Mouse (Mus musculus): ENCODE data around the gene Cerkl.
A peak's percentile ranks its signal among the peaks of the same experiment; 100 is the strongest.

The Cerkl gene

GRCm38 (mm10) chr2:79372486-79373200, 83.9 kb downstream of the Cerkl start:
- peak; percentile 27 for DNase-seq (ENCODE audit: low read depth)

- DNase-seq (ENCODE audit: low read depth), result no peak
Observed at GRCm38 (mm10) chr2:79372154-79372467, 84.5 kb downstream of the Cerkl start.

- peak; percentile 16 for DNase-seq (ENCODE audit: low read depth)
Observed at GRCm38 (mm10) chr2:79371326-79372153, 85.0 kb downstream of the Cerkl start.

- DNase-seq (ENCODE audit: low read depth), result peak; percentile 68
Observed at GRCm38 (mm10) chr2:79370711-79371312, 85.8 kb downstream of the Cerkl start.

- DNase-seq (ENCODE audit: low read depth), result no peak
Observed at GRCm38 (mm10) chr2:79369905-79370304, 86.7 kb downstream of the Cerkl start.

- no peak for DNase-seq (ENCODE audit: low read depth)
Observed at GRCm38 (mm10) chr2:79369061-79369524, 87.5 kb downstream of the Cerkl start.

GRCm38 (mm10) chr2:79368661-79369060, 87.9 kb downstream of the Cerkl start:
- no peak for DNase-seq (ENCODE audit: low read depth)

GRCm38 (mm10) chr2:79367451-79368450, 88.8 kb downstream of the Cerkl start:
- DNase-seq (ENCODE audit: low read depth), result peak; percentile 23

- no peak for DNase-seq (ENCODE audit: low read depth)
Observed at GRCm38 (mm10) chr2:79363920-79364319, 92.7 kb downstream of the Cerkl start.

GRCm38 (mm10) chr2:79362029-79362428, 94.6 kb downstream of the Cerkl start:
- DNase-seq (ENCODE audit: low read depth), result no peak

GRCm38 (mm10) chr2:79357835-79358234, 98.8 kb downstream of the Cerkl start:
- DNase-seq (ENCODE audit: low read depth), result no peak

- DNase-seq (ENCODE audit: low read depth), result no peak
Observed at GRCm38 (mm10) chr2:79354773-79355172, 101.8 kb downstream of the Cerkl start.

GRCm38 (mm10) chr2:79352100-79352802, 104.3 kb downstream of the Cerkl start:
- DNase-seq (ENCODE audit: low read depth), result no peak

- DNase-seq (ENCODE audit: low read depth), result no peak
Observed at GRCm38 (mm10) chr2:79351179-79352099, 105.1 kb downstream of the Cerkl start.

- no peak for DNase-seq (ENCODE audit: low read depth)
Observed at GRCm38 (mm10) chr2:79343115-79343514, 113.5 kb downstream of the Cerkl start.

GRCm38 (mm10) chr2:79339003-79339402, 117.6 kb downstream of the Cerkl start:
- no peak for DNase-seq (ENCODE audit: low read depth)

GRCm38 (mm10) chr2:79336141-79336540, 120.4 kb downstream of the Cerkl start:
- DNase-seq (ENCODE audit: low read depth), result no peak

- DNase-seq (ENCODE audit: low read depth), result no peak
Observed at GRCm38 (mm10) chr2:79334661-79335060, 121.9 kb downstream of the Cerkl start.

- no peak for DNase-seq (ENCODE audit: low read depth)
Observed at GRCm38 (mm10) chr2:79328079-79328478, 128.5 kb downstream of the Cerkl start.
